Mouse (Mus musculus): Measurements from ENCODE around the gene Sbf2. TPM values are rescaled to one million over a fixed set of nuclear protein-coding genes. Genes with fewer than 3 reads are reported as not detected.

The Sbf2 gene
- polyA plus RNA-seq, 1 experiment from 2014 or later: 19.3 TPM

GRCm38 (mm10) chr7:110379335-110379914 is 235.3 kb downstream of the Sbf2 start:
- Histone ChIP-seq H3K27me3 (replicated peaks; ENCODE audit: control insufficient read depth, insufficient read depth, low read length) (no peaks in the 10 kb centered on the region), H3K4me1 (replicated peaks; ENCODE audit: control insufficient read depth, insufficient read depth, low read length) (0 out of 2 replicates have a peak, but pooled peaks cover 4% of the 10 kb centered on the region), H3K4me3 (ENCODE audit: low read depth, low read length) (no peak overlapping the region), H3K9me3 (ENCODE audit: control insufficient read depth) (no peaks in the 10 kb centered on the region), H3K36me3 (ENCODE audit: control insufficient read depth, insufficient read depth) (peaks cover 12% of the 10 kb centered on the region), H3K27ac (ENCODE audit: low read depth, low read length) (no peak overlapping the region), H3K9ac (ENCODE audit: low read depth, low read length) (no peak overlapping the region), H3K4me2 (replicated peaks; ENCODE audit: low read depth) (no peak overlapping the region)
- TF ChIP-seq CTCF (IDR thresholded peaks at IDR 0.05; ENCODE audit: low read depth): no peak
- no peak for ATAC-seq
- 74% methylated on average over 10 of the region's 10 CpGs for WGBS

GRCm38 (mm10) chr7:110372529-110372928 is 242.2 kb downstream of the Sbf2 start:
- no peaks in the 10 kb centered on the region for H3K27me3 ChIP-seq (replicated peaks; ENCODE audit: control insufficient read depth, insufficient read depth, low read length)
- no peaks in the 10 kb centered on the region for H3K9me3 ChIP-seq (ENCODE audit: control insufficient read depth)
- H3K27ac ChIP-seq (ENCODE audit: low read depth, low read length): no peak overlapping the region
- 83% methylated on average over 4 of the region's 4 CpGs for WGBS
- no peak for ATAC-seq
- no peaks in the 10 kb centered on the region for H3K4me1 ChIP-seq (replicated peaks; ENCODE audit: control insufficient read depth, insufficient read depth, low read length)
- no peak overlapping the region for H3K4me3 ChIP-seq (ENCODE audit: low read depth, low read length)
- H3K36me3 ChIP-seq (ENCODE audit: control insufficient read depth, insufficient read depth): peaks cover 42% of the 10 kb centered on the region
- no peak overlapping the region for H3K4me2 ChIP-seq (replicated peaks; ENCODE audit: low read depth)
- TF ChIP-seq CTCF (IDR thresholded peaks at IDR 0.05; ENCODE audit: low read depth): no peak
- H3K9ac ChIP-seq (ENCODE audit: low read depth, low read length): no peak overlapping the region

GRCm38 (mm10) chr7:110362005-110362404 is 252.7 kb downstream of the Sbf2 start:
- Histone ChIP-seq H3K4me2 (replicated peaks; ENCODE audit: low read depth) (no peak overlapping the region), H3K36me3 (ENCODE audit: control insufficient read depth, insufficient read depth) (peaks cover 39% of the 10 kb centered on the region), H3K9ac (ENCODE audit: low read depth, low read length) (no peak overlapping the region), H3K4me3 (ENCODE audit: low read depth, low read length) (no peak overlapping the region), H3K27me3 (replicated peaks; ENCODE audit: control insufficient read depth, insufficient read depth, low read length) (no peaks in the 10 kb centered on the region), H3K27ac (ENCODE audit: low read depth, low read length) (no peak overlapping the region), H3K9me3 (ENCODE audit: control insufficient read depth) (no peaks in the 10 kb centered on the region), H3K4me1 (replicated peaks; ENCODE audit: control insufficient read depth, insufficient read depth, low read length) (no peaks in the 10 kb centered on the region)
- WGBS: 95% methylated on average over 11 of the region's 11 CpGs
- ATAC-seq: no peak
- TF ChIP-seq CTCF (IDR thresholded peaks at IDR 0.05; ENCODE audit: low read depth): no peak

- H3K9ac ChIP-seq (ENCODE audit: low read depth, low read length): no peak overlapping the region
- H3K27ac ChIP-seq (ENCODE audit: low read depth, low read length): no peak overlapping the region
- H3K4me1 ChIP-seq (replicated peaks; ENCODE audit: control insufficient read depth, insufficient read depth, low read length): no peaks in the 10 kb centered on the region
- H3K36me3 ChIP-seq (ENCODE audit: control insufficient read depth, insufficient read depth): peaks cover 36% of the 10 kb centered on the region
- H3K9me3 ChIP-seq (ENCODE audit: control insufficient read depth): no peaks in the 10 kb centered on the region
- H3K4me3 ChIP-seq (ENCODE audit: low read depth, low read length): no peak overlapping the region
- no peak for ATAC-seq
- H3K4me2 ChIP-seq (replicated peaks; ENCODE audit: low read depth): no peak overlapping the region
- H3K27me3 ChIP-seq (replicated peaks; ENCODE audit: control insufficient read depth, insufficient read depth, low read length): no peaks in the 10 kb centered on the region
- 82% methylated on average over 1 of the region's 1 CpGs for WGBS
- no peak for TF ChIP-seq CTCF (IDR thresholded peaks at IDR 0.05; ENCODE audit: low read depth)
These were observed 253.2 kb downstream of the Sbf2 start for GRCm38 (mm10) chr7:110361516-110361915.

GRCm38 (mm10) chr7:110359391-110359790 is 255.3 kb downstream of the Sbf2 start:
- Histone ChIP-seq H3K27me3 (replicated peaks; ENCODE audit: control insufficient read depth, insufficient read depth, low read length) (no peaks in the 10 kb centered on the region), H3K36me3 (ENCODE audit: control insufficient read depth, insufficient read depth) (peaks cover 19% of the 10 kb centered on the region), H3K9me3 (ENCODE audit: control insufficient read depth) (no peaks in the 10 kb centered on the region), H3K9ac (ENCODE audit: low read depth, low read length) (no peak overlapping the region), H3K4me3 (ENCODE audit: low read depth, low read length) (no peak overlapping the region), H3K27ac (ENCODE audit: low read depth, low read length) (no peak overlapping the region), H3K4me1 (replicated peaks; ENCODE audit: control insufficient read depth, insufficient read depth, low read length) (no peaks in the 10 kb centered on the region), H3K4me2 (replicated peaks; ENCODE audit: low read depth) (no peak overlapping the region)
- 93% methylated on average over 2 of the region's 2 CpGs for WGBS
- ATAC-seq: no peak
- no peak for TF ChIP-seq CTCF (IDR thresholded peaks at IDR 0.05; ENCODE audit: low read depth)

GRCm38 (mm10) chr7:110353971-110354370 is 260.8 kb downstream of the Sbf2 start:
- Histone ChIP-seq H3K4me2 (replicated peaks; ENCODE audit: low read depth) (no peak overlapping the region), H3K9ac (ENCODE audit: low read depth, low read length) (no peak overlapping the region), H3K4me1 (replicated peaks; ENCODE audit: control insufficient read depth, insufficient read depth, low read length) (no peaks in the 10 kb centered on the region), H3K27me3 (replicated peaks; ENCODE audit: control insufficient read depth, insufficient read depth, low read length) (no peaks in the 10 kb centered on the region), H3K9me3 (ENCODE audit: control insufficient read depth) (no peaks in the 10 kb centered on the region), H3K36me3 (ENCODE audit: control insufficient read depth, insufficient read depth) (peaks cover 8% of the 10 kb centered on the region; the same call in 1 of the 2 replicates), H3K4me3 (ENCODE audit: low read depth, low read length) (no peak overlapping the region), H3K27ac (ENCODE audit: low read depth, low read length) (no peak overlapping the region)
- WGBS: 88% methylated on average over 2 of the region's 2 CpGs
- no peak for TF ChIP-seq CTCF (IDR thresholded peaks at IDR 0.05; ENCODE audit: low read depth)
- ATAC-seq: no peak

GRCm38 (mm10) chr7:110347250-110347649 is 267.5 kb downstream of the Sbf2 start:
- H3K27ac ChIP-seq (ENCODE audit: low read depth, low read length): no peak overlapping the region
- no peak for ATAC-seq
- no peak overlapping the region for H3K4me2 ChIP-seq (replicated peaks; ENCODE audit: low read depth)
- peaks cover 13% of the 10 kb centered on the region for H3K36me3 ChIP-seq (ENCODE audit: control insufficient read depth, insufficient read depth)
- no peaks in the 10 kb centered on the region for H3K4me1 ChIP-seq (replicated peaks; ENCODE audit: control insufficient read depth, insufficient read depth, low read length)
- no peak for TF ChIP-seq CTCF (IDR thresholded peaks at IDR 0.05; ENCODE audit: low read depth)
- no peak overlapping the region for H3K4me3 ChIP-seq (ENCODE audit: low read depth, low read length)
- H3K27me3 ChIP-seq (replicated peaks; ENCODE audit: control insufficient read depth, insufficient read depth, low read length): no peaks in the 10 kb centered on the region
- no peak overlapping the region for H3K9ac ChIP-seq (ENCODE audit: low read depth, low read length)
- 90% methylated on average over 1 of the region's 1 CpGs for WGBS
- no peaks in the 10 kb centered on the region for H3K9me3 ChIP-seq (ENCODE audit: control insufficient read depth)
